In the genomic region with DNA sequence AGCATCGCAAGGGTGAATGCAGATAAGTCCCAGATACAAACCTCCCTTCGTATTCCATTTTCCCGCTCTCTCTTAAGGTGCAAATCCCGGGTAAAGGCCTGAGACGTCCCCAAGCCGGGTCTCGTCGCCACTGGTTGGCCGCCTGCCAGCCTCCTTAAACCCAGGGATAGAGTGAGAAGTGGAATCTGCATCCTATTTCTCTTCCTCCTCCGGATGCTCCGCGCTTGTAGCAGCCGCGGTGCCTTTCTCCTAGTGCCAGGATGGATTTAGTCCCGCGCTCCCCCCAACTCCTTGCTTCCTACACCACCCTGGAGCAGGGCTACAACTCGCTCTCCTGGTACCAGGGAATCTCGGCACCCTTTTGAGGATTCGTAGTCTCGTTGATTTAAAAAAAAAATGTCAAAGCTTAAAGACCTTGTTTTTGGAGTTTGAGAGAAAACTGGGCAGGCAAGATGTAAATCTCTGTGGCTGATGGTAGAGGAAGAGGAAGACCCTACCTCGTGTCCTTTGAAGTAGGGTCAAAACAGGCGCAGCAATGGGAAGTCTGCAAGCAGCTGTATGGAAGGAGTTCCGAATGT, we compare ENCODE assay signal across 8 mouse cellular contexts. TPM values are rescaled to one million over a fixed set of nuclear protein-coding genes. Genes with fewer than 3 reads are reported as not detected.
DNase-seq lines count a peak whose midpoint lies in the region; ATAC-seq and TF ChIP-seq lines count a peak whose summit lies in the region.

No protein-coding gene starts in this region.

- no peak for TF ChIP-seq EP300 in liver, postnatal 0 days (IDR thresholded peaks at IDR 0.05; ENCODE audit: low read depth)

- H3K36me3 ChIP-seq in intestine, postnatal 0 days (ENCODE audit: control insufficient read depth, insufficient read depth) = no peaks in the 10 kb centered on the region
- H3K36me3 ChIP-seq in liver, postnatal 0 days (replicated peaks; ENCODE audit: insufficient read depth, low read length) = no peaks in the 10 kb centered on the region

- no peaks in the 10 kb centered on the region for H3K9me3 ChIP-seq in intestine, postnatal 0 days (ENCODE audit: control insufficient read depth)
- no peaks in the 10 kb centered on the region for H3K9me3 ChIP-seq in liver, postnatal 0 days (ENCODE audit: low read length)

- WGBS in intestine, postnatal 0 days = 2% methylated on average over 23 of the region's 23 CpGs
- WGBS in liver, postnatal 0 days (ENCODE audit: insufficient replicate concordance) = 2% methylated on average over 23 of the region's 23 CpGs
- under 1% methylated on average over 23 of the region's 23 CpGs for WGBS in olfactory bulb, adult 2 months

- TF ChIP-seq POLR2A in olfactory bulb, adult 2 months (IDR thresholded peaks at IDR 0.05; ENCODE audit: insufficient read depth, low read depth, low read length) = no peak

- DNase-seq in urinary bladder, adult 2 months (ENCODE audit: low spot score) = peak; percentile 37
- no peak for DNase-seq in urinary bladder, postnatal 10 days (ENCODE audit: low spot score)
- peak; percentile 28 to 51 for DNase-seq in gastrocnemius, postnatal 4 days (ENCODE audit: low spot score in 2 of 2)
- DNase-seq in liver, postnatal 0 days = no peak
- no peak for DNase-seq in spleen, adult 18-20 months

- H3K27me3 ChIP-seq in intestine, postnatal 0 days (replicated peaks; ENCODE audit: control insufficient read depth, insufficient read depth, low read length) = peaks cover 10% of the 10 kb centered on the region; the same call in 1 of the 2 replicates
- H3K27me3 ChIP-seq in liver, postnatal 0 days (ENCODE audit: insufficient read depth, low read length) = peaks cover 9% of the 10 kb centered on the region; the same call in 1 of the 2 replicates

- H3K4me1 ChIP-seq in intestine, postnatal 0 days (replicated peaks; ENCODE audit: control insufficient read depth, insufficient read depth, low read length) = peaks cover 3% of the 10 kb centered on the region; the same call in 1 of the 2 replicates
- H3K4me1 ChIP-seq in liver, postnatal 0 days (ENCODE audit: insufficient read depth) = peaks cover 14% of the 10 kb centered on the region
- H3K4me1 ChIP-seq in olfactory bulb, adult 2 months (ENCODE audit: control insufficient read depth, insufficient read depth, low read length) = peaks cover 12% of the 10 kb centered on the region

- H3K4me2 ChIP-seq in intestine, postnatal 0 days (replicated peaks; ENCODE audit: low read depth) = peak overlapping the region; percentile 98
- peak overlapping the region; percentile 84 for H3K4me2 ChIP-seq in liver, postnatal 0 days (ENCODE audit: low read depth, low read length)

- peak; percentile 16 for ATAC-seq in common myeloid progenitor, adult 5-6 weeks (replicated peaks; ENCODE audit: low read depth, poor library complexity, severe bottlenecking)
- ATAC-seq in intestine, postnatal 0 days = 0 out of 2 replicates have a peak, but pooled peaks have one; percentile 23
- peak; percentile 16; the same call in 1 of the 2 replicates for ATAC-seq in liver, postnatal 0 days

- TF ChIP-seq CTCF in intestine, postnatal 0 days (IDR thresholded peaks at IDR 0.05; ENCODE audit: low read depth) = no peak
- TF ChIP-seq CTCF in liver, postnatal 0 days (IDR thresholded peaks at IDR 0.05; ENCODE audit: low read depth) = no peak
- no peak for TF ChIP-seq CTCF in olfactory bulb, adult 2 months (IDR thresholded peaks at IDR 0.05; ENCODE audit: insufficient read depth, low read depth, low read length)

- peak overlapping the region; percentile 40 for H3K9ac ChIP-seq in intestine, postnatal 0 days (ENCODE audit: low read depth, low read length)
- peak overlapping the region; percentile 52 for H3K9ac ChIP-seq in liver, postnatal 0 days (replicated peaks)

- H3K27ac ChIP-seq in intestine, postnatal 0 days (ENCODE audit: low read depth, low read length) = no peak overlapping the region
- 0 out of 2 replicates have a peak overlapping the region, but pooled peaks have one; percentile 34 for H3K27ac ChIP-seq in liver, postnatal 0 days (ENCODE audit: low read depth)
- H3K27ac ChIP-seq in olfactory bulb, adult 2 months (ENCODE audit: insufficient read depth, low read depth, low read length) = peak overlapping the region; percentile 32

- peak overlapping the region; percentile 59 for H3K4me3 ChIP-seq in intestine, postnatal 0 days (ENCODE audit: low read depth, low read length)
- peak overlapping the region; percentile 56 for H3K4me3 ChIP-seq in liver, postnatal 0 days (ENCODE audit: low read depth, low read length)
- peak overlapping the region; percentile 84 for H3K4me3 ChIP-seq in olfactory bulb, adult 2 months (ENCODE audit: insufficient read depth, low read depth, low read length)

RNA-seq across cellular contexts. Expression of a gene that starts 0.5 kb away (rescaled TPM):
- polyA plus RNA-seq in urinary bladder, adult 2 months (2012; rRNA removed) = 30.7 and 33.5 TPM in 2 replicates
- total RNA-seq in common myeloid progenitor, adult 5-6 weeks (2017) = 1.4 and 1.8 TPM in 2 replicates
- total RNA-seq in gastrocnemius, postnatal 4 days (2021) = 1 to 10 TPM; 2.4 to 3.8 TPM
- polyA plus RNA-seq in intestine, postnatal 0 days (2015; fragmentation: Nextera tagmentation; extraction: Ambion mirVana) = 11.3 and 11.8 TPM in 2 replicates
- 29.8 and 34.0 TPM in 2 replicates for polyA plus RNA-seq in liver, postnatal 0 days (2015; fragmentation: Nextera tagmentation; extraction: Ambion mirVana)
- not detected in 2 replicates for polyA plus RNA-seq in olfactory bulb, adult 2 months (2012; ENCODE audit: insufficient read depth, insufficient read length, low replicate concordance, missing spikeins)

RNA-seq across cellular contexts. Expression of a gene that starts 8.8 kb away (rescaled TPM):
- polyA plus RNA-seq in urinary bladder, adult 2 months (2012; rRNA removed) = 0.52 and 0.68 TPM in 2 replicates
- total RNA-seq in common myeloid progenitor, adult 5-6 weeks (2017) = not detected in 2 replicates
- total RNA-seq in gastrocnemius, postnatal 4 days (2021) = under 1 TPM; 0.07 to 0.10 TPM
- 2.5 and 3.0 TPM in 2 replicates for polyA plus RNA-seq in intestine, postnatal 0 days (2015; fragmentation: Nextera tagmentation; extraction: Ambion mirVana)
- polyA plus RNA-seq in liver, postnatal 0 days (2015; fragmentation: Nextera tagmentation; extraction: Ambion mirVana) = 12.1 and 13.2 TPM in 2 replicates
- polyA plus RNA-seq in olfactory bulb, adult 2 months (2012; ENCODE audit: insufficient read depth, insufficient read length, low replicate concordance, missing spikeins) = not detected in 2 replicates

RNA-seq across cellular contexts. Expression of a gene that starts 46.1 kb away (rescaled TPM):
- polyA plus RNA-seq in urinary bladder, adult 2 months (2012; rRNA removed) = not detected in 2 replicates
- total RNA-seq in common myeloid progenitor, adult 5-6 weeks (2017) = not detected in 2 replicates
- not detected for total RNA-seq in gastrocnemius, postnatal 4 days (2021)
- polyA plus RNA-seq in intestine, postnatal 0 days (2015; fragmentation: Nextera tagmentation; extraction: Ambion mirVana) = not detected in 2 replicates
- polyA plus RNA-seq in liver, postnatal 0 days (2015; fragmentation: Nextera tagmentation; extraction: Ambion mirVana) = not detected in 2 replicates
- polyA plus RNA-seq in olfactory bulb, adult 2 months (2012; ENCODE audit: insufficient read depth, insufficient read length, low replicate concordance, missing spikeins) = not detected in 2 replicates

Comparison
In these comparisons a context has a peak if more than half of its experiments do, and no peak if none do; other contexts are left out.
1. DNase-seq: peak in urinary bladder, adult 2 months (single experiment) and gastrocnemius, postnatal 4 days (2 of 2); none in urinary bladder, postnatal 10 days (single experiment), liver, postnatal 0 days (single experiment) and spleen, adult 18-20 months (0 of 2).
2. Peak in every context shown above with its lines, with median percentiles within 50 percentile points of each other: ATAC-seq and H3K4me3 ChIP-seq.